Mouse (Mus musculus): ENCODE data around the gene Trpc3. TPM values are rescaled to one million over a fixed set of nuclear protein-coding genes. Genes with fewer than 3 reads are reported as not detected.
"Not testable (repeated sequence)": the region's sequence is repeated elsewhere in the genome, so short reads cannot be mapped to it uniquely, and the experiment has no call there.

The Trpc3 gene
- 1 to 10 TPM; 4.8 to 9.7 TPM for total RNA-seq (2021)
- long read RNA-seq, experiment 1, transcript Trpc3-201 (12 exons, 3,694 nt): major isoform, 5 of 9 reads
- long read RNA-seq, experiment 1, partial matches to known transcripts: 1 of 9 reads
- long read RNA-seq, experiment 1, other reads (novel, unspliced or antisense): 3 of 9 reads
- long read RNA-seq, experiment 2, partial matches to known transcripts: 0 of 2 reads
- long read RNA-seq, experiment 2, other reads (novel, unspliced or antisense): 0 of 2 reads

DNA sequence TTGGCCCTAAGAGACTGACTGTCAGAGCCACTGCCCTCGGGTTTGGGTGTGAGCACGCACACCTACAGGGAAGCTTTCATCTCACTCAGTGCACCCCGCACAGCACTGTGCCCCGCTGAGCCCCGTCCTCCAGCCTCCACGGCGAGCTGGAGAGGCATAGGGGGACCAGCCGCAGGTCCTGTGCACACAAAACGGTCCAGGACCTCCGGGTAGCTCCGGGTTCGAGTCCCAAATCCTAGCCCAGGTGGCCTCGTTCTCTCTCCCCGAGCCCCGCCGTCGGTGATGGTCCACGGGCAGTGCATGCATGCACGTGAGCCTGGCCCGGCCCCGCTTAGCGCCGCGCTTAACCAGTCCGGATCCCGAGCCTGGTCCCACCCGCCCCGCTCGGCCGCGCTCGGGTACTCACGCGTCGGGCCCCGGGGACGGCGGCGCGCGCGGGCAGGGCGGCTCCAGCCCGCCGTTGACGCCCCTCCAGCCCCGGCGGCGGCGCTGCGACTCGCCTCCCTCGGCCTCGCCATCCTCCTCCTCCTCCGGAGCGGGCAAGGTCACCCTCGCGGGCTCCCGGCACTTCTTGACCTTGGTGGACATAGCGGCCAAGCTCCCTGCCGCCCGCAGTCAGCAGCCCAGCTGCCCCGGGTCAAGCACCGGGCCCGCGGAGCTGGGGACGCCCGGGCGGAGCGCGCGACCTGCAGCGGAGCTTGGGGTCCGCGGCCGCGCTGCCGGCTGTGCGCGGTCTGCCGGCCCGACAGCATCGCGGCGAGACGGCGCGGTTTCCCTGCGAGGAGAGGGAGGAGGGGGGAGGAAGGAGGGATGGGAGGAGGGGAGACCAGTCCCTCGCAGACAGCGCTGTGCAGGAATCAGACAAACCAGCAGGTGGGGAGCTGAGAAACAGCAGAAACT lies at the start of gene Trpc3:
Gene Trpc3, minus strand, starts transcription at position 776 of the 900 bp plus-strand sequence.
- peak; percentile 32 to 41 for DNase-seq

DNA sequence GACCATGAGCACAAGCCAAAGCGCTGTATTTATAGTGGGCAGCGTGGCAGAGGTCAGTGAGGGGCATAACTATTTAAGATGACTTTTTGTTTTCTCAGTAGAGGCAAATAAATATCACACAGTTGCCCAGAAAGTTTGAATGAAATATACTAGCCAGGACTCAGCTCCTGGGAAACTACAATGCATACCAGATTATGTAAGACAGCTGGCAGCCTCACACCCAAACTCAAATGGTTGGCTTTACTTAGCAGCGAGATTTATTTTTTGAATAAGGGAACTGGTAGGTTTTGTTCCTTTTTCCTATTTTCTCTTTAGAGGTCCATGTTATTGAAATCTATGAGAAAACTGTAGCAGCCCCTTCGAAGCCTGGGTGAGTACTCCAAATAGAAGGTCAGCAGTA lies 48.1 kb upstream of the Trpc3 start:
- no peak for DNase-seq

- DNase-seq: no peak
These were observed 43.1 kb upstream of the Trpc3 start for GRCm38 (mm10) chr3:36733075-36733474.

GRCm38 (mm10) chr3:36726545-36726944 lies 36.6 kb upstream of the Trpc3 start:
- no peak for DNase-seq

GRCm38 (mm10) chr3:36721850-36722249 lies 31.9 kb upstream of the Trpc3 start:
- DNase-seq: peak in 1 of 2 experiments; percentile 5

DNA sequence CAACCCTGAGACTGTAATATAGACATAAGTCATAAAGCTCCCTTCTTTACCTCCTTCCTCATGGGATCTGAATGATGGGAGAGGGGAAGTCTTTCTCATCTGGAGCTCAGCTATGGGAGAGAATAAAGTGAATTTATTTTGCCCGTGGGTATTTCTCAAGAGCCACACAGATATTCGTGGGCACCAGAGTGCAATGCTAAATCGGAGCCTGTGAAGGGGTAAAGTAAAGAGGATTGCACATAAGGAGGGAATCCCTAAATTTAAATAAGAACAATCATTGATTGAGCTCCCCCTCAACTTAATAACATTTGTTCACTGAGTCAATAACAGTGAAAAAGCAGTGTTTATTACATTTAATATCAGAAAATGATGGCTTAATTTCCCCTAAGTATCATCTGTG lies 19.6 kb upstream of the Trpc3 start:
- DNase-seq: no peak

DNA sequence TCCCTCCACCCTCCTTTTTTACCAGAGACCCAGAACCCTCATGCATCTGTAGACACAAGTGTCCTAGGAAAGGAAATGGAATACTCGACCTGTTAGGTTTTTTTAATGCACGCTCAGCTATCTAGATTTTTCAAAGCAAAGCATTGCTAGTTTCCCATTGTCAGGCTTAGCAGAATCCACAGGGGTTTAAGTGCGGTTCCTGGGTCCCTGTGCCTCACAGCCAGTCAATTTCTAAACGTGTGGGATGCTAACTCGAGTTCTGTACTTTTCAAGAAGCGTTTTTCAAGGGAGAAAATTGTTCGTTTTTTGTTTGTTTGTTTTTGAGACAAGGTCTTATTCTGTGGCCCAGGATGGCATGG lies 304 bp upstream of the Trpc3 start:
- no peak for DNase-seq

DNA sequence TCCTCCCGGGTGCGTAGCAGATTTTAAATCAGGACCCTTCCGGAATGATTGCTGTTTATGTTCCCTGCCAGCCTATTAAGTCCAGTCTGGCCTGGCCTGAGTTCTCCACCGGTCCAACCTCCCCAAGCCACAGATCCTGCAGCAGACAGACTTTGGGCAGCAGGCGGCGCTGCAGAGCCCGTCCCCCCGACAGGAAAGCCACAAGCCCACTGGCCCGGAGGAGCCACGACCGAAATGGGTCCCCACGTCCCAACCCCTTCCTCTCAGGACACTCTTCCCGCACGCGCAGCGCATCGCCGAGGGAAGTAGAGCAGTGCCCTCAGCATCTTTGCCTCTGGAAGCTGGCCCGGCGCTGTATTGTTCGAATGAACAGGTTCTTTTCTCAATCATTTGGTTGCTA lies 1.1 kb downstream of the Trpc3 start:
- peak; percentile 71 to 75 for DNase-seq

GRCm38 (mm10) chr3:36675822-36676221 lies 14.1 kb downstream of the Trpc3 start:
- peak in 1 of 2 experiments; percentile 11 for DNase-seq

DNA sequence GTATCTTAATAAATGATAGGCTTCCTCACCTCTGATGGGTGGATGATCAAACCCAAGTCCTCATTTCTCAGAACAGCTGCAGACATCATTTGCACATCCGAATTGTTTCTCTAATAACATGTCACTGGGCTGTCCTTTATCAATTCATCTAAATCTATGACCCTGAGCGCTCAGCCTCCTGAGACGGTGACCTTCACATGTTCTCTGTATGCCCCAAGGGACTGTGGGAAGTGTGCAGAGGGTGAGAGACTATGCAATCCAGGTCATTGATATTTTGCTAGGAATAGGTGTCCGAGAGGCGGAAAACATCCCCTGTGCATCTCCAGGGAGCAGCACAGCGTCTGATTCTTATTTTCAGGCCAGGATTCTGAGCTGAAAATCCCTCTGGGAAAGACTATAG lies 22.2 kb downstream of the Trpc3 start:
- no peak for DNase-seq

DNA sequence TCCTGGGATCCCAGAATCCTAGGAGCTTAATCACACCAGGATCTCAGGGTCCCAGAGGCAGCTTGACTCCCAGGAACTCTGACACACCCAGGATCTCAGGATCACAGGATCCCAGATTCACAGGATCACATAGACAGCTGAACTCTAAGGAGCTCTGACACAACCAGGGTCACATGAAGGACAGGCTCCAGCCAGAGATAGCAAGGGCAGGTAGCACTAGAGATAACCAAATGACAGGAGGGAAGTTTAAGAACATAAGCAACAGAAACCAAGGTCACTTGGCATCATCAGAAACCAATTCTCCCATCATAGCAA lies 44.8 kb downstream of the Trpc3 start:
- DNase-seq: not testable (repeated sequence)

DNA sequence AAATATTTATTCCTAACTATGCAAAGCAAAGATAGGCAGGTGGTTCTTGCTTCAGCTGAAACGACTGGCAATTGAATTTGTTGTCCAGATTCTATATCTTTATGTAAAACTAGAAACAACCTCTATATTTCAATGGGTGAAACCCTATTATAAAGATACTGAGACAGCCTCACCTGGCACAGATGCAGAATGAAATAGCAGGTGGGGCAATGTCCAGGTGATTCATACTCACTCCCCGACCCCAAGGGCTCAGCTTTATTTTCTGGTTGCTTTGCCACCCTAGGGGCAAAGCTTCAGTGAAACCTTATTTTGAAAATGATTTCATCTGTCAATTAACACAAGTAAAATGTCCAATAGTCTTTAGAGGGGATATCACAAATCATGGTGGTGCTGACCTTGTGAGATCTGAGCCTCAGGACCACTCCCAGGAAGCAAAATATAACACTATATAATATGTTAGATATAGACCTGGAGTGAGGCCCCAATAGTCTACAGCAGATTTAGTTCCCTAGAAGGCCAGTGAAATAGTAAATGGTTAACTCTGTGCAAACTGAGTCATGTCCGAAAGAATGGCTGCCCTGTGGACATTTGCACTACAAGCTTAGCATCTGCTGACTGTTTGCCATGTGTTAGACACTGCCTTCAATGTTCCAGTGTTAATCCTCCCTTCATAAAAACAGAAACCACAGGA lies 45.3 kb downstream of the Trpc3 start:
- no peak for DNase-seq

GRCm38 (mm10) chr3:36643354-36643753 lies 46.6 kb downstream of the Trpc3 start:
- no peak for DNase-seq

- DNase-seq: no peak
These were observed 47.2 kb downstream of the Trpc3 start for GRCm38 (mm10) chr3:36642736-36643135.

DNA sequence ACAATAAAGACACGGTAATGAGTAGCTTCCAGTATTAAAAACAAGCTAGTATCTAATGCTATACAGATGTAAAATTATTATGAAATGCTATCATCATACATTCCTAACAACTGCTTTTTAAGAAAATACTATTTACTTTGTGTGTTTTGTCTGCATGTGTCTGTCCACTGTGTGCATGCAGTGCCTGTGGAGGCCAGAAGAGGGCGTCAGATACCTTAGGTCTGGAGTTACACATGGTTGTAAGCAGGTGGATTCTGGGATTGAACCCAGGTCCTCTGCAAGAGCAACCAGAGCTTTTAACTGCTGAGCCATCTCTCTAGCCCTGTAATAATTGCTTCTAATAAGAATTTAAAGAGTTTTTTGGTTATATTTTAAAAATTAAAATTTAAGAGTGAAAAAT lies 49.2 kb downstream of the Trpc3 start:
- no peak for DNase-seq

DNA sequence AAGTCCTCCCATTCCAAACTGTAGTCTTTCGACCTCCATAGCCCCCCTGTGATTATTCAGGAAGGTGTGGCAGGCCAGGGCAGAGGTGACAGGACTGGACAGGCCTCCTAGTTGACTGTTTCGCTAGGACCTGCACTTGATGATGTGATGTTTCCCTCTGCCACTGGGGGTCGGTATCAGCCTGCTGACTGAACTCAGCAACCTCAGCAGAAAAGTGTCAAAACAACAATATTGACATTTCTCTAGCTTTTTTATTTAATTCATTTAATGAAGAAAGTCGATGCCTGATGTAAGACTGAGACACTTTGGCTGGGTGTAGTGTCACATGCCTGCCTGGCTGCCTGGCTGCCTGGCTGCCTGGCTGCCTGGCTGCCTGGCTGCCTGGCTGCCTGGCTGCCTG lies 54.5 kb downstream of the Trpc3 start:
- DNase-seq: peak in 1 of 2 experiments; percentile 32

GRCm38 (mm10) chr3:36626803-36627202 lies 63.2 kb downstream of the Trpc3 start:
- DNase-seq: no peak

DNA sequence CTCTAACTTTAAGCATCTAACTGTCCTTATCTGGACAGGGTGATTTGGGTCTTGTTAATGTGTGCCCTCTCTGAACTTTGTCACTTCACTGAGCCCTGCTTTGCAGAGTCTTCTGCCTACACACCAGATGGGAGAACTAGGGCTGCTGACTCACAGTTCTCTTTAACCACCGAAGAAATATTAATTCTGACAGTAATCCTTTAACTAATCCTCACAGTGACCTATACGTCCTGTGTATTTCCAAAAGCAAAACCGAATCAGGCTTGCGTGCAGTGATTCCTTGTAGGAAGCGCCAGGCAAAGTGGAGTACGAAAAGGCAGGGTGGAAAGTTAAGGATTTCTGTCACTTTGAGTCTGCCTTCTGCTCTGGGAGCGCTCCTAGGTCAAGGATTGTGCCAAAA lies 71.8 kb downstream of the Trpc3 start:
- no peak for DNase-seq

- peak in 1 of 2 experiments; percentile 12 for DNase-seq
These were observed 76.1 kb downstream of the Trpc3 start for GRCm38 (mm10) chr3:36613908-36614255.

GRCm38 (mm10) chr3:36613202-36613907 lies 76.6 kb downstream of the Trpc3 start, which contains the start of gene Bbs7:
Gene Bbs7 (minus strand): TSS chr3:36613477.
- peak; percentile 92 to 95 for DNase-seq

GRCm38 (mm10) chr3:36612687-36613086 lies 77.3 kb downstream of the Trpc3 start:
- no peak for DNase-seq
